Mouse (Mus musculus): ENCODE data around the gene Olfr1431.

GRCm38 (mm10) chr19:12260732-12261131, 60.3 kb downstream of the Olfr1431 start, which contains the start of gene Olfr235:
- TF ChIP-seq CTCF (IDR thresholded peaks at IDR 0.05; ENCODE audit: borderline replicate concordance, extremely low read depth, insufficient read depth, insufficient read length): no peak
- TF ChIP-seq POLR2A (IDR thresholded peaks at IDR 0.05; ENCODE audit: borderline replicate concordance, extremely low read depth, insufficient read depth, insufficient read length, poor library complexity, severe bottlenecking): no peak

All from brain, embryonic 14.5 days (tissue).